Mouse (Mus musculus) CD4-positive, CD25-positive, alpha-beta regulatory T cell, adult 2 months (primary cell): Measurements from ENCODE around the gene Rpl23.
A peak's percentile ranks its signal among the peaks of the same experiment; 100 is the strongest.
"Not testable (repeated sequence)": the region's sequence is repeated elsewhere in the genome, so short reads cannot be mapped to it uniquely, and the experiment has no call there.

Source experiments
- DNase-seq: peaks from one replicate; pipeline ENCODE4 v3.0.0-alpha.2; 2012; ENCODE audit warnings: low read depth, low spot score

Rpl23 gene

DNA sequence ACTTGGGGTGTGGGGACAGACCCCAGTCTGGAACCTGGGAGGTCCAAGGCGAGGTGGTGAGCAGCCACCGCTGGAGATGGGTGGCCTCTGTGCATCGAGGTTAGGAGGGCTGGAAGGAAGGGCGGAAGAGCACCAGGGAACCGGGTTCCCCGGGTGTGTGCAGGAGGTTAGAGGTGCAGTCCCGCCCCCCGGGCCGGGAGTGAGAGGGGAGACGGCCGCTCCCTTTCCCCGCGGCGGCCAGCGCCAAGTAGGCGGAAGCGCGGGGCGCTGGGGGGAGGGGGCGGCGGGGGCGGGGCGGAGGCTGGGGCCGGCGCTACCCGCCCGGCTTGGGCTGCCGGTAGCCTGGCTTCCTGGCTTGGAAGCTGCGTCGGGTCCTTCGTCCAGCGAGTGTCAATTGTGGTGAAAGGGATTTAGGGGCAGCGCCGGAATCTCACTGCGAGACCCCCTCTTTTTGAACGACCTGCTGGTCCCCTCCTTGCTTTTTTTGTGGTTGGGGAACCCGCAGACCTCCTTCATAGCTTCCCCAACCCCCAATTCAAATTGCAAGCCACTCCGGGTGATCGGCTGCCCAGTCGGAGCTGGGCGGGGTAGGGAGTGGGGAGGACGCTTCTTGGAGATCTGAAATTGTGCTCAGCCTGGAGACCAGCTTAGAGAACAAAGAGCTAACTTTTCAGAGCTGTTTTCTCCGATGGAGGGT is 17.9 kb upstream of the Rpl23 start:
- DNase-seq, result peak; percentile 76

DNA sequence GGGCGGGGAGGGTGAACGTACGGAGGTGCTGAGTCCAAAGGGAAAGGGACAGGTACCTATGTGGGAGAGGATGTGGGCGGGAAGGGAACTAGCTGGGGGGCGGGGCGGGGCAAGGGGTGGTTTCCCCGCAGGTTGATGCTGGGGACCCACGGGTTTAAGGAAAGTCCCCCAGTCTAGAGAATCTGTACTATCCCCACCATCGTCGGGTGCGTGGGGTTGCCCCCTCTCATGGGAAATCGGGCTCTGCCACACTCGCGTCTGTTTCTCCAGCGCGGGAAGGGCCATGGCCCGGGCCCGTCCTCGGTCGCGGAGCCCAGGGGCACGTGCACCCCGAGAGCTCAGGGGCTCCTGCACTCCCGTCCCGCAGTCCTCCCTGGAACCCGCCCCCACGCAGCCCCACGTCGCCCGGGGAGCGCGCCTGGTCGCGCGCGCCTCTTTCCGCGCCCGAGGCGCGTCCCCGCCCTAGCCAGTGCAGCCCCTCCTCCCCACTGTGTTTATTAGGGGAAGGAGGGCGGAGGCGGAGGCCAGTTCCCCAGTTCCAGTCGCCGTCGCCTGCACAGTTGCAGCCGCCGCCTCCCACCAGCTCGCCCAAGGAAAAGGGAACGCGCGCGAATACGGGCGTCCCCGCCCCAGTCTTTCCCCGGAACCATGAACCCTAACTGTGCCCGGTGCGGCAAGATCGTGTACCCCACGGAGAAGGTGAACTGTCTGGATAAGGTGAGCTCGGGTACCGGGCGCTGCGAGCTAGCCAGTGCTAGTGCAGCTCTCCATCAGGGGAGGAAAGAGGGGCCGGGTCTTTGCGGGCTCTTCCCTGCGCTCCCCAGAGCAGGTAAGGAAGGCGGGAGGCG is 17.1 kb upstream of the Rpl23 start:
- peak; percentile 87 for DNase-seq

DNA sequence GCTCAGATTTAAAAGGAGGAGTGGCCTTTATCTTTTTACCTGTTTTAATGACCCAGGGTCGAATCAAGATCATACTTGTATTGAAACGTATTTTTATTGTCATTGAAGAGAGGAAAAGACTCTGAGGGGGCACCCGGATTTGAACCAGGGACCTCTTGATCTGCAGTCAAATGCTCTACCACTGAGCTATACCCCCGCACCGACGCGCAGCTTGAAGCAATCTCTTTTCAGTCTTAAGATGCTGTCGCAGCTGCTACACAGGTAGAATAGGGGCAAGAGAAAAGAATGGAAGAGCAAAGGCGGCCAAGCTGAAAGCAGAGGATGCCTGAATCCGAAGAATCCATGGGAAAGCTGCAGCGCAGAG is 16.5 kb upstream of the Rpl23 start, which contains the start of gene Lasp1:
Lasp1 (plus strand) TSS at position 219 of the 364 bp plus-strand sequence.
- DNase-seq, result peak; percentile 92

DNA sequence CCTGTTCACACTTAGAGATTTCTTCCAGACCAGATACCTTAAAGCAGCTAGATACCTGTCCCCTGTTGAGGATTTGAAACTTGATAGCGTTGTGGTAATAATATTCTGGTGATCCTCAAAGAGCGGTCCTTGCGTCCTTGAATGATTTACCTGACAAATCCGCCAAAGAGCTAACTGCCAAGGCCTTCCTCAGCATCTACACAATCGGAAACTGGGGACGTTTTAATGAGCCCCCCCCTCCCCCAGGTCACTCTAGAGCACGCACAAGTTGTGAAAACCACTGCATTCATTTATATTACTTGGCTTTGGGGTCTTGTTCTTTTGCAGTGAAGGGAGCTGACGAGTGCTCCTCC is 15.8 kb upstream of the Rpl23 start:
- no peak for DNase-seq

DNA sequence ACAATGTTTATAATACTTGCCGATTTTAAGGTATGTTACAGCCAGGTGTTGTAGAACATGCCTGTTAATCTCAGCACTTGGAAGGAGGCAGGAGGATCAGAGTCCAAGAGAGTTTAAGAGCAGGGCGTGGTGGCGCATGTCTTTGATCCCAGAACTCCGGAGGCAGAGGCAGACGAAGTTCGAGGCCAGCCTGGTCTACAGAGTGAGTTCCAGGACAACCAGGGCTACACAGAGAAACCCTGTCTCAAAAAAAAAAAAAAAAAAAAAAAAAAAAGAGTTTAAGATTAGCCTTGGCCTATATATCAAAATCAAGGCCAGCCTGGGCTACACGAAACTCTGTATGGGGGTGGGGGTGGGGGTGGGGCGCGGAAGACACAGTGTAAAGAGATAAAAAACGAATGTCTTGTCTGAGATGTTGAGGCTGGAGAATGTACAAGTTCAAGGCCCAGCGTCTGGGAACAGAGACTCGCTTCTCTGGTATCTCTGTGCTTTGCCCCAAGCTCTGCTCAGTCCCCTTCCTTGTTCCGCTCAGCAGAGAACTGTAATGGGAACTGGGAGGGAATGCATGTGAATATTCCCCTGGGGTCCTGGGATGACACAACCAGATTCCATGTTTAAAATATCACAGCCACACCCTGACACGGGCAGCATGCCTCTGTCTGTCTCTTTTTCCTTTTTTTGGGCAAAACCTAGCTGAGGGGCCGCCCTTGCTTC is 15.3 kb upstream of the Rpl23 start:
- no peak for DNase-seq

DNA sequence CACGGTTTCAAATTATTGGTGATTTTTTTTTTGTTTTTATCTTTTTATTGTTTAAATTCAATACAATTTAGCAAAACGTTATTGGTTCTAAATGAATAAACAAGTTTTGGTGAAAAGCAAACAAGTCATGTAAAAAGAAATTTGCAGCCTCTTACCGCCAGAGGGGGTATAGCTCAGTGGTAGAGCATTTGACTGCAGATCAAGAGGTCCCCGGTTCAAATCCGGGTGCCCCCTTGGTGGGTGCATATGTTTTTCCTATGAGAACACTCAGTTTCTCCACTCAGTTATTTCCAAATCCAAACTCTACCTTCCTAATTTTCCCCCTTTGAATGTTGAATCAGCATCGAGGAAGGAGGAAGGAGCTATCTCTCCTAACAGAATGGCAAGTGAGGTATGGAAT is 14.7 kb upstream of the Rpl23 start:
- DNase-seq, result peak; percentile 82

DNA sequence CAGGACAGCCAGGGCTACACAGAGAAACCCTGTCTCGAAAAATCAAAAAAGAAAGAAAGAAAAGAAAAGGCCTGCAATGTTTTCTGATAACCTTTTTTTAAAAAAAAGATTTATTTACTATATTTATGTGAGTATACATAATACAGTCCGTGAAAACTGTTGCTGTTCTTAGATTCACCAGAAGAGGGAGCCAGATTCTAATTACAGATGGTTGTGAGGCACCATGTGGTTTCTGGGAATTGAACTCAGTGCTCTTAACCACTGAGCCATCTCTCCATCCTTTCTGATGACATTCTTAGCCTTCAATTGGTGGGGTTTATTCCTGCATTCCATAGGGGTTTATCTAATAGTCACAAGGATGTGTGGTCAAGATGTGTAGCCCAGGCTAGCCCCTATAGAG is 10.9 kb upstream of the Rpl23 start:
- DNase-seq, result peak; percentile 88

DNA sequence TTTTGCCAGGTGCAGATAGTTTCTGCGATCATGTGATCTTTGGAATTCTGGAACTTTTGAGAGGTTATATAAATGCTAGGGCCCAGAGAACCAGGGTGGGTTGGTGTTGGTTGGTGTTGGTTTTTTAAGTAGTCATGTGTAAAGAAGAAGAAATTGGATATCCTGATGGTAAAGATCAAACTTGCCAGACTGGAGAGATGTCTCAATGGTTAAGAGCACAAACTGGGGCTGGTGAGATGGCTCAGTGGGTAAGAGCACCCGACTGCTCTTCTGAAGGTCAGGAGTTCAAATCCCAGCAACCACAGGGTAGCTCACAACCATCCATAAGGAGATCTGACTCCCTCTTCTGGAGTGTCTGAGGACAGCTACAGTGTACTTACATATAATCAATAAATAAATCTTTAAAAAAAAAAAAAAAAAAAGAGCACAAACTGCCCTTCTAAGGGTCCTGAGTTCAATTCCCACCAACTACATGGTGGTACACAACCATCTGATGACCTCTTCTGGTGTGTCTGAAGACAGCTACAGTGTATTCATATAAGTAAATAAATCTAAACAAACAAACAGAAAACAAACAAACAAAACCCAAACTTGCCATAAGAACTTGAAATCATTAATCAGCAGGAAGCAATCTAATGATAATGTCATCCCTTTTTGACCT is 8.7 kb upstream of the Rpl23 start:
- DNase-seq, result not testable (repeated sequence)

DNA sequence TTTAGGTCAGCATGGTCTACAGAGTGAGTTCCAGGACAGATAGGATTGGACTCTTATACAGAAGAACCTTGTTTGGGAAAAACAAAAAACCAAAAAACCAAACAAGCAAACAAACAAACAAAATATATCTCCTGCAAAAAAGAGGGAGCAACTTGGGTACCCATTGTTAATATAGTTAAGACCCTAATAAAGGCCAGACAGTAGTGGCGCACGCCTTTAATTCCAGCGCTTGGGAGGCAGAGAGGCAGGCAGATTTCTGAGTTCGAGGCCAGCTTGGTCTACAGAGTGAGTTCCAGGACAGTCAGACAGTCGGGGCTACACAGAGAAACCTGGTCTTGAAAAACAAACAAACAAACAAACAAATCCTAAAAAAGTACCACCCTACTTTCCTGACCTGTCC is 7.5 kb upstream of the Rpl23 start:
- no peak for DNase-seq

DNA sequence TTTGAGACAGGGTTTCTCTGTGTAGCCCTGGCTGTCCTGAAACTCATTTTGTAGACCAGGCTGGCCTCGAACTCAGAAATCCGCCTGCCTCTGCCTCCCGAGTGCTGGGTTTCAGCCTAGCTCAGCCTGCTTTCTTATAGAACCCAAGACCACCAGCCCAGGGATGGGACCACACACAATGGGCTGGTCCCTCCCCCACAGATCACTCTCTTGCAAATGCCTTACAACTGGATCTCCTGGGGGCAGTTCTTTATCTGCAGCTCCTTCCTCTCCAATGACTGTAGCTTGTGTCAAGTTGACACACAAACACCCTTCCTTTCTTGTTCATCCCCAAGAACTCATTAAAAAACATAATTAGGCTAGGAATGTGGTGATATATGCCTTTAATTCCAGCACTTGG is 5.7 kb upstream of the Rpl23 start:
- no peak for DNase-seq

DNA sequence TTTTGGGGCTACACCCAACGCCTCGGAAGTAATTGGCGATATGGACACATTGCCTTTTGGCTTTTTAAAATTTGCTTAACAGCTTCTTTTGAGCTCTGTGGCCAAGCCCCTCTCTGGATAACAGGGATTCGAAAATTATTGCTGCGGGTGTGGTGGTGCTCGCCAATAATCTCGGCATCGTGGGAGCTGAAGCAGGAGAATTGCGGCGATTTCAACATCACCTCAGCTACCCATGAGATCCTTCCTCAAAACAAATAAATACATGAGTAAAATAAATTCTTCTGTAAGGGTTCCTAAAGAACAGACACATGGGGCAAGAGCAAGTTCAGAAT is 293 bp upstream of the Rpl23 start:
- no peak for DNase-seq

DNA sequence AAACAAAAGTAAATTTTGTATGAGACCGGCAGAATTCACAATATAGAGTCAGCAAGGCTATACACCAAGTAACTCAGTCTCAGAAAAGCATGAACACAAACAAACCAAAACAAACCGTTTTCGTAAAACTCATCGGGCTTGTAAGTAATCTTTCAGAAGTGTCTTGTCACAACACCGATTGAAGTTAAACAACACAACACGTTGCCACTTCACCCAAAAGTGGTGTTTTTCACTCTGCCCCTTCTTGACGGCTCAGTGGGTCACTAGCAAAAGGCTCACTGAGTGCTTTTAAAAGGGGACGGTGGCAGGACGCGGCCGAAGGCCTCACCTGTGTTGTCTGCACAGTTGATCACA is 782 bp downstream of the Rpl23 start:
- DNase-seq, result no peak

DNA sequence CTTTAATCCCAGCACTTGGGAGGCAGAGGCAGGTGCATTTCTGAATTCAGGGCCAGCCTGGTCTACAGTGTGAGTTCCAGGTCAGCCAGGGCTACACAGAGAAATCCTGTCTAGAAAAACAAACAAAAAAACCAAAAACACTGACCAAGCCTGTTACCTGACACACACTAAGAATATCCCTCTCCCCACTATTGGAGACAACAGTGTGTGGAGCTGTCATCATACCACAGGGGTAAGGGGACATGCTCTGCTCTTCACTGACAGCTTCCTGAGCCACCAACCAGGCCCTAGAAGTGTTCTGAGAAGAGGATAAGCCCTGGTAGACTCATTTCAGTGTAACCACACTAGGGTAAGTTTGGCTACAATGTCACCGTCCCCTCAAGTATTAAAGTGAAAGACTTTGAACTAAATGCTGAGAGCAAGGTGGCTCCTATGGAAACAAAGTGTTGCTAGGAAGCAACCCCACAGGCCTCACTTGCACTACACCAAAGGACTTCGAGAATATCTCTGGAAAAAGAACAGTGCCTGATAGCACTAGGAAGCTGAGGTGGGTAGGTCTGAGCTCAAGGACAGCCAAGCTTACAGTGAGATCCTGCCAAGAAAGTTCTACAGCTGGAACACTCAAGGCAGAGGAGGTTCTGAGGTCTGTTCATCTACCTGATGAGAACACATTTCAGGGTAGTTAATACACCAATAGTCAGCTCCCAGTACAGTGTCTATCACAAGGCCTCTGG is 2.1 kb downstream of the Rpl23 start:
- no peak for DNase-seq

DNA sequence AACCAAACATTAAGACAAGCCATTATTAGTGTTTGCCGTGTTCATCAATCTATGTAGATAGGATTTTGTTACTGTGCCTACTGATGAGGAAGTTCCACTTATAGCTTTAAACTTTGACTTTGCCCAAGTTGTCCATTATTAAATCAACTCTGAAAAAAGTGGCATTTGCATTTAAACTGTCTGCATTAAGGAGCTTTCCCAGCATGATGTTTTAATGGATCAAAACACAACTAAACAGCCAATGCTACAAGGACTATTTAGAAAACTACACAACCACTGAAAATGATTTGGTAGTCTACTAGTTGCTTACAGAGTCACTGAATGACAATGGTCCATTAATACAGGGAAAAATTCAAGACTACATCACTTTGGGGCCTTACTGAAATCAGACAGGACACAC is 3.3 kb downstream of the Rpl23 start:
- no peak for DNase-seq

DNA sequence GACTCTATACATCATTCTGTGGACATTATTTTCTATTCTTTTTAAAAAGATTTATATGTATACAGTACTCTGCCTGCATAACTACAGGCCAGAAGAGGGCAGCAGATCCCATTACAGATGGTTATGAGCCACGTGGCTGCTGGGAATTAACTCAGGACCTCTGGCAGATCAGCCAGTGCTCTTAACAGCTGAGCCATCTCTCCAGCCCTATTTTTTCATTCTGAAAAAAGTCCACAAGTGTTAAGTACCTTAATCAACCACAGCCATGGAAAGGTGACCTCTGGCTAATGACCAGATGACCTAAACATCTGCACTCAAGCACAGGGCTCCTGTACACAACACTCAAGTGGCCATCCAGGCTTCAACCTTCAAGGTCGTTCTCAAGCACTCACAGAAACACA is 5.1 kb downstream of the Rpl23 start:
- DNase-seq, result peak; percentile 58

DNA sequence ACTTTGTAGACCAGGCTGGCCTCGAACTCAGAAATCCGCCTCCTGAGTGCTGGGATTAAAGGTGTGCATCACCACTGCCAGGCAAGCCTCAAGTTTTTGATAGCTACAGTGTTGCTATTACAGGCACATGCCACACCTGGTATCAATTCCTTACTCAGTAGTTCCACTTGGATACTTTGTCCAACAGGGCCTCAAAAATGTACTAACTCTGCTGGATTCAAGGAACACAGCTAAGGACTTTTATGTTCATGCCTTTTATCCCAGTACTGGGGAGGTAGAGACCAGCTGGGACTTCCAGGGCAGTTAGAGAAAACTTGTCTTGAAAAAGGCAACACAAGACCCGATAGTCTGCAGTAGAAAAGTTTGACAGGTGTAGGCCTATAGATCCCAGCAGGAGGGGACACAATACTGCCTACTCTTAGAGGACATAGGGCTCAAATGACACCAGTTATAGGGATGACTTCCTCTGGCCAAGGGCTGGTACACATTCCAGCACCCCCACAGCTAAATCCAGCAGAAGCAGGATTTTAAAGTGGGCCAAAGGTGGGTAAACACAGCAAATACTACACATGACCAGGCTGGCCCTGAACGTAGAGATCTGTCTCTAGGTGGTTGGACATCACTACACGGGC is 5.6 kb downstream of the Rpl23 start:
- DNase-seq, result no peak

DNA sequence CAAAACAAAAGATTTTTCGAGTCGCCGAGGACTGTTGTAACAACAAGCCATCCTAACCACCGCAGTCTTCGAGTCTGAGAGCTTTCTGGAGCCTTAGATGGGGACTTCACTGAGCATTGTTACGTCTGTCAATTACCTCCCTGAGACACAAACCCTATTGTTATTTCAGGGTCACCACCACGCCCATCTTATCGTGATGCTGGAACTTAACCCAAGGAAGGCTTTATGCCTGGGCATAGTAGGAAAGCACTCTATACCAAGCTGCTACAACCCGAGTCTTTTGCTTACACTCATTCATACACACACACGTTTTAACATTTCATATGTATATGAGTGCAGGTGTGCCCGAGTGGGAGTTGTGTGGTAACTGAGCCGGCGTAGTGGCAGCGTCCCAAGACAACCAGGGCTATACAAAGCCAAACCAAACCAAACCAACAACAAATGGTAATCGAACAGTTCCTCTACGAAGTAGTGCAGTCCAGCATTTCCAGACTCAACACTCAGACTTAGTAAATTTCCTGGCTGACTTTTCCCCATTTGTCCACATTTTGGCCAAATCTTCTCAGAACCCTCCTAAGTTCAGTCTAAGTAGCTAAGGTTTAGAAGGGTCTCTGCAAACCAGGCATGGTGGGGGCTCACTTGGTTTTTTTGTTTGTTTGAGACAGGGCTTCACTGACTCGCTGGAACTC is 6.3 kb downstream of the Rpl23 start, which contains the start of gene 1700001P01Rik:
1700001P01Rik (minus strand) TSS at position 111 of the 689 bp plus-strand sequence.
- no peak for DNase-seq

DNA sequence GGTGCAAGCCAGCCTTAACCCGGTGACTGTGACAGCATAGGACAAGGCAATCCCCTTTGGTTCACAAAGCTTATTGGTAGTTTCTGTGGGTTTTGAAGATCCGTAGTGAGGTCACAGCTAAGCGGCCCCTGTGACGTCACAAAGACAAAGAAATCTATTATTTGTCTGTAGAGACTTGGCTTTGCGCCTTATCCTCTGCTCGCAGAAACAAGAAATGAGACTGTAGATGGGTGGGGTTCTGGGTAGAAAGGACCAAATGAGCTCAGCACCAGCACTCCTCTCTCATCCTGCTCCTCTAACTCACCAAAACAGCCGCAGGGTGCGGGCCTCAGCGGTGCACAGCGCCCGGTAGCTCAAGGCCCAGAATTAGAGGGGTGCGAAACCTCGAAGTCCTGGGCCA is 7.1 kb downstream of the Rpl23 start:
- DNase-seq, result no peak

DNA sequence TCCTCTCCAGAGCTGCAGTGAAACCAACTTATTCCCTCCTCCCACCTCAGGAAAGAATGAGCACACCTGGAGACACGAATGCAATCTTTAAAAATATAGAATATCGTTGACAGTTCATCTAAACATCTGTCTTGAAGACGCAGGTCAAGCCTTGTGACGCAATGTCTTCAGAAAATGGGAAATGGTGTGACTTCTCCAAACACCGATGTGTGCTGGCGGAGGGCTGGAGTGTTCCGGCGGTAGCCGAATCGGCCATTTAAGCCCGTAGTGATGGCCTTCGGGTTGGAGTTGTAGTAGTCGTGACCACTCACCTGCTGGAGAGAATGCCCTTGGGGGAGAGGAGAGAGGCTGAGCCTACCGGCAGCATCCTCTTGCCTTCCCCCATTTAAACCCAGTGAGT is 10.8 kb downstream of the Rpl23 start:
- DNase-seq, result no peak

DNA sequence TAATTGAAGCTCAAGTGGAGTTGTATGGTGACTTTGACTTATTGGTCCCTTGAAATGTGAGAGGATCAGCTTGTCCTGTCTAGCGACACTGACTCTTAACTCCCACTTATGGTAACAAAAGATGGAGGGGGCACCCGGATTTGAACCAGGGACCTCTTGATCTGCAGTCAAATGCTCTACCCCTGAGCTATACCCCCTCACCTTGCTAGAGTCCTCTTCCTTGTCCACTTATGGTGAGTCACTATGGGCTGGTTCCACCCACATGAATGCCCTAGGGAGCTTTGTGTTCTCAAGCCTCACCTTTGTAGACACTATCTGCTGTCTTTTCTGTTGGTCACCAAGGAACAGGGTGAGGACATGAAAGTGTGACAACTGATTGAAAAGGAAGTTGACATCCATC is 12.5 kb downstream of the Rpl23 start:
- no peak for DNase-seq
